Mouse (Mus musculus): ENCODE measurements around the gene Duox1. TPM values are rescaled to one million over a fixed set of nuclear protein-coding genes. Genes with fewer than 3 reads are reported as not detected.

Gene Duox1
- total and polyA plus RNA-seq, 2 experiments from 2014 or later, result 0.16 to 0.33 TPM

GRCm38 (mm10) chr2:122367181-122367580, 51.7 kb downstream of the Duox1 start:
- peak overlapping the region; percentile 91; the same call in 1 of the 2 replicates for H3K9ac ChIP-seq (replicated peaks; ENCODE audit: low read length, poor library complexity, severe bottlenecking)
- TF ChIP-seq CTCF (IDR thresholded peaks at IDR 0.05), result no peak
- H3K4me2 ChIP-seq (ENCODE audit: low read depth, low read length, poor library complexity, severe bottlenecking), result peak overlapping the region; percentile 81
- DNase-seq (ENCODE audit: low spot score), result peak; percentile 26
- no peak for ATAC-seq (ENCODE audit: low FRiP score)
- peak overlapping the region; percentile 93 for H3K4me3 ChIP-seq (ENCODE audit: low read depth, low read length)
- no peaks in the 10 kb centered on the region for H3K36me3 ChIP-seq (ENCODE audit: insufficient read depth, low read length)
- H3K27me3 ChIP-seq (ENCODE audit: insufficient read depth, low read length), result no peaks in the 10 kb centered on the region
- WGBS, result 30% methylated on average over 4 of the region's 4 CpGs
- peaks cover 18% of the 10 kb centered on the region; the same call in 1 of the 2 replicates for H3K4me1 ChIP-seq (ENCODE audit: insufficient read depth, low read length)
- H3K9me3 ChIP-seq (ENCODE audit: low read length), result no peaks in the 10 kb centered on the region
- no peak overlapping the region for H3K27ac ChIP-seq (ENCODE audit: low read depth, low read length)

- H3K4me2 ChIP-seq (ENCODE audit: low read depth, low read length, poor library complexity, severe bottlenecking), result peak overlapping the region; percentile 81
- H3K9me3 ChIP-seq (ENCODE audit: low read length), result no peaks in the 10 kb centered on the region
- DNase-seq (ENCODE audit: low spot score) (no peak), ATAC-seq (ENCODE audit: low FRiP score) (no peak)
- peaks cover 18% of the 10 kb centered on the region; the same call in 1 of the 2 replicates for H3K4me1 ChIP-seq (ENCODE audit: insufficient read depth, low read length)
- peak overlapping the region; percentile 91 for H3K9ac ChIP-seq (replicated peaks; ENCODE audit: low read length, poor library complexity, severe bottlenecking)
- WGBS, result 6% methylated on average over 4 of the region's 4 CpGs
- no peaks in the 10 kb centered on the region for H3K27me3 ChIP-seq (ENCODE audit: insufficient read depth, low read length)
- no peaks in the 10 kb centered on the region for H3K36me3 ChIP-seq (ENCODE audit: insufficient read depth, low read length)
- H3K27ac ChIP-seq (ENCODE audit: low read depth, low read length), result peak overlapping the region; percentile 51; the same call in 1 of the 2 replicates
- peak overlapping the region; percentile 93 for H3K4me3 ChIP-seq (ENCODE audit: low read depth, low read length)
- TF ChIP-seq CTCF (IDR thresholded peaks at IDR 0.05), result no peak
Measured at GRCm38 (mm10) chr2:122367701-122368080, 52.2 kb downstream of the Duox1 start.

- Histone ChIP-seq H3K27me3 (ENCODE audit: insufficient read depth, low read length) (no peaks in the 10 kb centered on the region), H3K27ac (ENCODE audit: low read depth, low read length) (peak overlapping the region; percentile 68), H3K4me2 (ENCODE audit: low read depth, low read length, poor library complexity, severe bottlenecking) (peak overlapping the region; percentile 81), H3K4me1 (ENCODE audit: insufficient read depth, low read length) (peaks cover 18% of the 10 kb centered on the region; the same call in 1 of the 2 replicates), H3K36me3 (ENCODE audit: insufficient read depth, low read length) (no peaks in the 10 kb centered on the region), H3K4me3 (ENCODE audit: low read depth, low read length) (peak overlapping the region; percentile 93), H3K9me3 (ENCODE audit: low read length) (no peaks in the 10 kb centered on the region), H3K9ac (replicated peaks; ENCODE audit: low read length, poor library complexity, severe bottlenecking) (peak overlapping the region; percentile 91)
- peak; percentile 44 for ATAC-seq (ENCODE audit: low FRiP score)
- peak; percentile 40 for TF ChIP-seq CTCF (IDR thresholded peaks at IDR 0.05)
- WGBS, result under 1% methylated on average over 32 of the region's 55 CpGs
- no peak for DNase-seq (ENCODE audit: low spot score)
Measured at GRCm38 (mm10) chr2:122368081-122368971, 52.9 kb downstream of the Duox1 start.

- Histone ChIP-seq H3K9me3 (ENCODE audit: low read length) (no peaks in the 10 kb centered on the region), H3K36me3 (ENCODE audit: insufficient read depth, low read length) (no peaks in the 10 kb centered on the region), H3K27me3 (ENCODE audit: insufficient read depth, low read length) (no peaks in the 10 kb centered on the region), H3K27ac (ENCODE audit: low read depth, low read length) (peak within 1 kb of the TSS; percentile 68), H3K9ac (replicated peaks; ENCODE audit: low read length, poor library complexity, severe bottlenecking) (peak within 1 kb of the TSS; percentile 91), H3K4me3 (ENCODE audit: low read depth, low read length) (peak within 1 kb of the TSS; percentile 93), H3K4me1 (ENCODE audit: insufficient read depth, low read length) (peaks cover 18% of the 10 kb centered on the region; the same call in 1 of the 2 replicates), H3K4me2 (ENCODE audit: low read depth, low read length, poor library complexity, severe bottlenecking) (peak within 1 kb of the TSS; percentile 81)
- no peak for TF ChIP-seq CTCF (IDR thresholded peaks at IDR 0.05)
- 1% methylated on average over 33 of the region's 54 CpGs for WGBS
- ATAC-seq (ENCODE audit: low FRiP score), result peak; percentile 87
- DNase-seq (ENCODE audit: low spot score), result peak; percentile 84
Measured at GRCm38 (mm10) chr2:122368995-122369739, 53.7 kb downstream of the Duox1 start, which contains the start of gene Shf. Shf (minus strand) TSS chr2:122369162.

GRCm38 (mm10) chr2:122370101-122370750, 54.8 kb downstream of the Duox1 start:
- 43% methylated on average over 10 of the region's 10 CpGs for WGBS
- H3K27ac ChIP-seq (ENCODE audit: low read depth, low read length), result no peak overlapping the region
- peaks cover 18% of the 10 kb centered on the region; the same call in 1 of the 2 replicates for H3K4me1 ChIP-seq (ENCODE audit: insufficient read depth, low read length)
- TF ChIP-seq CTCF (IDR thresholded peaks at IDR 0.05), result no peak
- no peak for DNase-seq (ENCODE audit: low spot score)
- H3K9ac ChIP-seq (replicated peaks; ENCODE audit: low read length, poor library complexity, severe bottlenecking), result no peak overlapping the region
- H3K9me3 ChIP-seq (ENCODE audit: low read length), result no peaks in the 10 kb centered on the region
- no peaks in the 10 kb centered on the region for H3K27me3 ChIP-seq (ENCODE audit: insufficient read depth, low read length)
- no peaks in the 10 kb centered on the region for H3K36me3 ChIP-seq (ENCODE audit: insufficient read depth, low read length)
- ATAC-seq (ENCODE audit: low FRiP score), result no peak
- peak overlapping the region; percentile 81; the same call in 1 of the 2 replicates for H3K4me2 ChIP-seq (ENCODE audit: low read depth, low read length, poor library complexity, severe bottlenecking)
- H3K4me3 ChIP-seq (ENCODE audit: low read depth, low read length), result no peak overlapping the region

Data from midbrain, postnatal 0 days (tissue).